Mouse (Mus musculus): ENCODE measurements around the gene Tpd52l1.

Tpd52l1 gene

GRCm38 (mm10) chr10:31336432-31336831 is 109.3 kb downstream of the Tpd52l1 start:
- DNase-seq = no peak

GRCm38 (mm10) chr10:31331225-31331775 is 114.5 kb downstream of the Tpd52l1 start:
- no peak for DNase-seq

GRCm38 (mm10) chr10:31330286-31330962 is 115.3 kb downstream of the Tpd52l1 start:
- no peak for DNase-seq

- DNase-seq = no peak
These were observed 116.3 kb downstream of the Tpd52l1 start for GRCm38 (mm10) chr10:31329436-31329835.

GRCm38 (mm10) chr10:31318491-31318890 is 127.3 kb downstream of the Tpd52l1 start:
- DNase-seq = no peak

- peak; percentile 70 for DNase-seq
These were observed 132.6 kb downstream of the Tpd52l1 start, which contains the start of gene Hddc2 for GRCm38 (mm10) chr10:31312865-31313848. Gene Hddc2, plus strand, starts transcription at chr10:31313383.

DNA sequence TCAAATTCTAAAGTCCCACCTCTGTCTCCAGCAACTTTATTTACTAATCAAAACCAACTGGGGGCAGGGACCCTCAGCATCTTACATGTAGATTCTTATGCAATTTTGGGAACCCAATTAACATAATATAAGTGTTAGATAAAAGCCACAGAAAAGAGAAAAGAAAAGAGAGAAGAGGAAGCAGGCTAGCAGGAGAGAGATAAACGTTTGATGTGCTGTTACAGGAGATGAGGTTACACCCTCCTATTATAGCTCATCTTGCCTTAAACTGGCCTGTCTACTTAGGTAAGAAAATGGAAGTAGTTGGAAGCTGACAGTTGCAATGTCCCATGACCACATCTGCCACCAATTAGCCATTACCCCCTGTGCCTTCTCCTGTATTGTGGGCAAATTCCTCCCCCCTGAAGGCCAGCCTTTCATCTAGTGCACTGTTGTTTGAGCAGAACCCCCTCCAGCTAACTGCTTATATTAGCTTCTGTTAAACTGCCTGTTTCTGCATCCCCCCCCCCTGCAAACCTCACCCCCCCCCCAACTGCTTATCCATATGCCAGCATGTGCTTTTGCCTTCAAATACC is 138.6 kb downstream of the Tpd52l1 start:
- no peak for DNase-seq

DNA sequence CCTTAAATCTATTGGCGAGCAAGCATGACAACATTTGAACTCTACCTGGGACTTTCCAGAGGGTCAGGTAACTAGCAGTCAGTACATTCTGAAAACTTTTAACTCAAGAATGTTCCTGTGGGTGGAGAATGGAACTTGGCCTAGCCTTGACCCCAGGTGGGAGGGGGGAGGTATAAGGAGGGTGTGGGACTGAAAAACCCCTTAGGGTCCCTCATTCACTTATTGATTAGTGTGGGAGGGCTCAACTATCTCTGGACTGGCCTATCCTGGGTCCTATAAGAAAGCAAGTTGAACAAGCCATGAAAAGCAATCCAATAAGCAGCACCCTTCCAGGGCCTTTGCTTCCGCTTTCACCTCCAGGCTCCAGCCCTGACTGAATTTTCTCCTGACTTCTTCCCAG is 142.3 kb downstream of the Tpd52l1 start:
- no peak for DNase-seq

DNA sequence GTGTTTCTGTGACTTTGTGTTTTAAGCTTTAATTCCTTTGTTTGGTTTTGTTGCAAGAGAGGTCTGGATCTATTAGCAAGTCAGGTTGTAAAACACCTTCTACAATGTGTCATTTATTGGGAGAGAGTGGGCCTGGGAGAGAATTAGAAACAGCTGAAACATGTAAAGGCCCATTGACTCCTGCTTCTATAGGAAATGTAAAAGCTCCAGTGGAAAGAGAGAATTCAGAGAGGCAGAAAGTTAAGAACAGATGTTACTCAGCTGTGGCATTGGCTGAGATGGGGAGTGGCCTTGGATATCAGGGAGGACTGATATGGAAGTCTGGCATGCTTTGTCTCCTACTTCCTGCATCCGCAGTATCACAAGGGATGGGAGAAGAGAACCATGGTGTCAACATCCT is 145.5 kb downstream of the Tpd52l1 start:
- no peak for DNase-seq

GRCm38 (mm10) chr10:31298921-31299574 is 146.7 kb downstream of the Tpd52l1 start:
- DNase-seq = peak in 1 of 2 experiments; percentile 33

DNA sequence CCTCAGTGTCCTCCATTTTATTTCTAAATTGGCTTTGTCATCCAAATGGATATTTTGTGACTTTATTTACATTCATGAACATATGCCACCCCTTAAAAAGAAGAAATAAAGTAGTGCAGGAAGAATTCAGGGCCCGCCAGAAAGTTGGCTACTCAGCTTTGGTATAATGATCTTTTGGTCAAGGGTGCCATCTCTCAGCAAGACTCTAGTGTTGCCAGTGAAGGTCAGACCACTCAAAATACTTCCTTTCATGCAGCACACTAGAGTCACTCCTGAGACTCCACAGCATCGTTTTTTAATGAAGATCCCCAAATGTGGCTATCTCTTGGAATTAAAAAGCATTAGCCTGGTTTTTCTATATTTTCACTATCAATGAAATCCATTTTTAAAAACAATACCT is 147.5 kb downstream of the Tpd52l1 start:
- no peak for DNase-seq

DNA sequence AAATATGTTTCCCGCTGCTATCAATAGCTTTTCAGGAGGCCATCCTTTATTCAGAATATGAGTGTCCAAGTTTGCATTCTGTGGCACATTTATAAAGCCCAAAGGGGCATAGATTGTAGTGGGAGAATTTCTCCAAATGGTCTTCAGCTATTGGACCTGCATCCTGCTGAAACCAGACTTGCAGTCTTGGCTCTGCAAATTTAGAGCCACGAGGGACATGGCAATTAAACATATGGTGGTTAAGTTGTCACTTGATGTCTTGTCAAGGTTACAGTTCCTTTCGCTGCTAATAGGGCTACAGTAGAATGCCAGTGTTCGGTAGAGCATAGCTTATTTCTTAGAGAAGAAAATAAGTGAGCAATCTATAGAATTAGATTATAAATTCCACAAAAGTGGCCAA is 148.7 kb downstream of the Tpd52l1 start:
- DNase-seq = no peak

- no peak for DNase-seq
These were observed 149.3 kb downstream of the Tpd52l1 start for GRCm38 (mm10) chr10:31296458-31296857.

GRCm38 (mm10) chr10:31295705-31296104 is 150.1 kb downstream of the Tpd52l1 start:
- no peak for DNase-seq

- no peak for DNase-seq
These were observed 156.9 kb downstream of the Tpd52l1 start for GRCm38 (mm10) chr10:31288697-31289390.

- no peak for DNase-seq
These were observed 158.0 kb downstream of the Tpd52l1 start for GRCm38 (mm10) chr10:31287787-31288186.
